ENCODE assay signal across 17 mouse cellular contexts in genomic region chr13:112346031-112346430, GRCm38 (mm10). TPM values are rescaled to one million over a fixed set of nuclear protein-coding genes. Genes with fewer than 3 reads are reported as not detected.
DNase-seq lines count a peak whose midpoint lies in the region; ATAC-seq lines count a peak whose summit lies in the region.
"Had no signal": no experiment of that assay in that cellular context is flagged by ENCODE, and none has a peak within 500 bp of the region (broad histone marks: within the 10 kb centered on the region; RNA-seq: fewer than 3 reads in every experiment).

No protein-coding gene starts in this region.

- WGBS in embryonic facial prominence, embryonic 15.5 days, result 79% methylated on average over 11 of the region's 11 CpGs
- 73% methylated on average over 11 of the region's 11 CpGs for WGBS in kidney, embryonic 16.5 days
- 68% methylated on average over 11 of the region's 11 CpGs for WGBS in limb, embryonic 15.5 days

- H3K4me3 ChIP-seq in megakaryocyte, embryonic 14.5 days (replicated peaks), result peak overlapping the region; percentile 33
- no peak overlapping the region for H3K4me3 ChIP-seq in embryonic facial prominence, embryonic 15.5 days (replicated peaks)
- no peak overlapping the region for H3K4me3 ChIP-seq in kidney, embryonic 16.5 days (ENCODE audit: low read length)
- no peak overlapping the region for H3K4me3 ChIP-seq in limb, embryonic 15.5 days
- H3K4me3 ChIP-seq: heart, adult 2 months; liver, embryonic 12.5 days; stomach, embryonic 15.5 days had no signal

- no peak for ATAC-seq in megakaryocyte, adult 5-6 weeks (ENCODE audit: poor library complexity, severe bottlenecking)
- ATAC-seq in embryonic facial prominence, embryonic 15.5 days (ENCODE audit: insufficient number of reproducible peaks, low FRiP score, low TSS enrichment, low read depth), result no peak
- ATAC-seq in kidney, embryonic 16.5 days (ENCODE audit: low FRiP score, low TSS enrichment), result peak; percentile 39
- ATAC-seq in limb, embryonic 15.5 days (ENCODE audit: insufficient number of reproducible peaks, low FRiP score, low TSS enrichment, low read depth), result no peak
- ATAC-seq: activated CD4-positive, CD25-positive, alpha-beta regulatory T cell, adult 4 months; liver, embryonic 12.5 days had no signal

- H3K36me3 ChIP-seq in megakaryocyte, embryonic 14.5 days (replicated peaks; ENCODE audit: low read length), result no peaks in the 10 kb centered on the region
- H3K36me3 ChIP-seq in embryonic facial prominence, embryonic 15.5 days, result no peaks in the 10 kb centered on the region
- H3K36me3 ChIP-seq in kidney, embryonic 16.5 days (ENCODE audit: insufficient read depth, low read length), result no peaks in the 10 kb centered on the region
- no peaks in the 10 kb centered on the region for H3K36me3 ChIP-seq in limb, embryonic 15.5 days
- H3K36me3 ChIP-seq: liver, embryonic 12.5 days; stomach, embryonic 15.5 days had no signal

- peaks cover 11% of the 10 kb centered on the region for H3K9me3 ChIP-seq in megakaryocyte, embryonic 14.5 days
- 0 out of 2 replicates have a peak, but pooled peaks cover 4% of the 10 kb centered on the region for H3K9me3 ChIP-seq in embryonic facial prominence, embryonic 15.5 days (replicated peaks)
- H3K9me3 ChIP-seq in kidney, embryonic 16.5 days (ENCODE audit: low read length), result no peaks in the 10 kb centered on the region; the same call in 1 of the 2 replicates
- no peaks in the 10 kb centered on the region for H3K9me3 ChIP-seq in limb, embryonic 15.5 days
- H3K9me3 ChIP-seq: liver, embryonic 12.5 days; stomach, embryonic 15.5 days had no signal

- no peak overlapping the region for H3K4me2 ChIP-seq in embryonic facial prominence, embryonic 15.5 days (replicated peaks)
- H3K4me2 ChIP-seq in kidney, embryonic 16.5 days (replicated peaks; ENCODE audit: low read depth, low read length), result no peak overlapping the region
- H3K4me2 ChIP-seq in limb, embryonic 15.5 days, result 0 out of 2 replicates have a peak overlapping the region, but pooled peaks have one; percentile 5
- H3K4me2 ChIP-seq: liver, embryonic 12.5 days; stomach, embryonic 15.5 days had no signal

- DNase-seq in right cerebral cortex, adult 18-20 months, result no peak
- no peak for DNase-seq in ovary, postnatal 36 days (ENCODE audit: low spot score)
- DNase-seq: cerebellum, adult 11-12 months; heart, adult 2 months; lung, postnatal 10 days; midbrain, embryonic 14.5 days; thymus, postnatal 36 days had no signal

- H3K27ac ChIP-seq in embryonic facial prominence, embryonic 15.5 days (replicated peaks), result peak overlapping the region; percentile 87
- peak overlapping the region; percentile 57 for H3K27ac ChIP-seq in kidney, embryonic 16.5 days (ENCODE audit: low read length)
- peak overlapping the region; percentile 81 for H3K27ac ChIP-seq in limb, embryonic 15.5 days
- H3K27ac ChIP-seq: heart, adult 2 months; liver, embryonic 12.5 days had no signal

- H3K27me3 ChIP-seq in megakaryocyte, embryonic 14.5 days (replicated peaks), result peaks cover 9% of the 10 kb centered on the region
- H3K27me3 ChIP-seq in embryonic facial prominence, embryonic 15.5 days, result no peaks in the 10 kb centered on the region
- H3K27me3 ChIP-seq in kidney, embryonic 16.5 days (ENCODE audit: insufficient read depth, low read length), result no peaks in the 10 kb centered on the region
- H3K27me3 ChIP-seq in limb, embryonic 15.5 days, result no peaks in the 10 kb centered on the region
- H3K27me3 ChIP-seq: CH12.LX; liver, embryonic 12.5 days; stomach, embryonic 15.5 days had no signal

- peaks cover 30% of the 10 kb centered on the region for H3K4me1 ChIP-seq in megakaryocyte, embryonic 14.5 days
- H3K4me1 ChIP-seq in embryonic facial prominence, embryonic 15.5 days, result peaks cover 28% of the 10 kb centered on the region
- H3K4me1 ChIP-seq in kidney, embryonic 16.5 days (ENCODE audit: insufficient read depth, low read length), result peaks cover 24% of the 10 kb centered on the region
- peaks cover 26% of the 10 kb centered on the region for H3K4me1 ChIP-seq in limb, embryonic 15.5 days
- H3K4me1 ChIP-seq: liver, embryonic 12.5 days; stomach, embryonic 15.5 days had no signal

- no peak overlapping the region for H3K9ac ChIP-seq in embryonic facial prominence, embryonic 15.5 days
- H3K9ac ChIP-seq in kidney, embryonic 16.5 days (replicated peaks; ENCODE audit: low read length), result no peak overlapping the region
- H3K9ac ChIP-seq in limb, embryonic 15.5 days, result no peak overlapping the region
- H3K9ac ChIP-seq: liver, embryonic 12.5 days; stomach, embryonic 15.5 days had no signal

RNA-seq across cellular contexts. Expression of gene Ankrd55, which starts 57.8 kb away (rescaled TPM):
- polyA plus RNA-seq in megakaryocyte, embryonic 14.5 days (2012; ENCODE audit: insufficient read depth, low replicate concordance), result 0.17 TPM in 1 of 2 replicates, not detected in the other
- 0.16 and 0.36 TPM in 2 replicates for total RNA-seq in megakaryocyte, adult 5-6 weeks (2015)
- not detected in 2 replicates for total RNA-seq in megakaryocyte, adult 5-6 weeks (2017)
- 0.81 and 1.1 TPM in 2 replicates for polyA plus RNA-seq in embryonic facial prominence, embryonic 15.5 days (2015; fragmentation: Nextera tagmentation; extraction: Ambion mirVana)
- 0.27 and 0.30 TPM in 2 replicates for polyA plus RNA-seq in kidney, embryonic 16.5 days (2015; fragmentation: Nextera tagmentation; extraction: Ambion mirVana)
- 0.89 and 1.00 TPM in 2 replicates for polyA plus RNA-seq in limb, embryonic 15.5 days (2015; fragmentation: Nextera tagmentation; extraction: Ambion mirVana)
- total RNA-seq: hematopoietic stem cell, adult 5-6 weeks had no signal
